Mouse (Mus musculus): Measurements from ENCODE around the gene Tyrobp. TPM values are rescaled to one million over a fixed set of nuclear protein-coding genes. Genes with fewer than 3 reads are reported as not detected.

The Tyrobp gene
- polyA plus RNA-seq, 1 experiment from 2014 or later, result 8.6 TPM

DNA sequence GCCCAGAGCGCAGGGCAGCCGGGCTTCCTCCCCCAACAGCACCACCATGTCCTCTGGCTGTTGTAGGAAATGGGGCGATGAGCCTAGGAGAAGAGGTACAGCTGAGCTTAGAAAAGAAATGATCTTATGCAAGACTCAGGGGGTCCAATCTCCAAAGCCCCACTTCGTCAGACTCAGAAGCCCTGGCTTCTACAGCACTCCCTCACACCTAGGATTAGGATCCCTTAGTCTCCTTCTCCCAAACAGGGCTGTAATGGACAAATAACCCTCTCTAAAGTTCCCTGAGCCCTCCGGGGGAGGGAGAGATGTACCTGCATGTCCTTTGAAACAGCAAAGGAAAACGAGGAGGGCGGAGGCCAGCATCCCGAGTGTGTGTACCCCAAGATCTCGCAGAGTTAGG, 42.9 kb downstream of the Tyrobp start:
- Histone ChIP-seq H3K4me3 (no peak overlapping the region), H3K27ac (no peak overlapping the region), H3K36me3 (no peaks in the 10 kb centered on the region), H3K27me3 (ENCODE audit: low read depth, poor library complexity, severe bottlenecking) (peaks cover 100% of the 10 kb centered on the region), H3K4me1 (peaks cover 21% of the 10 kb centered on the region), H3K9me3 (replicated peaks) (no peaks in the 10 kb centered on the region)
- 0% methylated on average over 9 of the region's 9 CpGs for WGBS
- DNase-seq (ENCODE audit: low spot score), result no peak

DNA sequence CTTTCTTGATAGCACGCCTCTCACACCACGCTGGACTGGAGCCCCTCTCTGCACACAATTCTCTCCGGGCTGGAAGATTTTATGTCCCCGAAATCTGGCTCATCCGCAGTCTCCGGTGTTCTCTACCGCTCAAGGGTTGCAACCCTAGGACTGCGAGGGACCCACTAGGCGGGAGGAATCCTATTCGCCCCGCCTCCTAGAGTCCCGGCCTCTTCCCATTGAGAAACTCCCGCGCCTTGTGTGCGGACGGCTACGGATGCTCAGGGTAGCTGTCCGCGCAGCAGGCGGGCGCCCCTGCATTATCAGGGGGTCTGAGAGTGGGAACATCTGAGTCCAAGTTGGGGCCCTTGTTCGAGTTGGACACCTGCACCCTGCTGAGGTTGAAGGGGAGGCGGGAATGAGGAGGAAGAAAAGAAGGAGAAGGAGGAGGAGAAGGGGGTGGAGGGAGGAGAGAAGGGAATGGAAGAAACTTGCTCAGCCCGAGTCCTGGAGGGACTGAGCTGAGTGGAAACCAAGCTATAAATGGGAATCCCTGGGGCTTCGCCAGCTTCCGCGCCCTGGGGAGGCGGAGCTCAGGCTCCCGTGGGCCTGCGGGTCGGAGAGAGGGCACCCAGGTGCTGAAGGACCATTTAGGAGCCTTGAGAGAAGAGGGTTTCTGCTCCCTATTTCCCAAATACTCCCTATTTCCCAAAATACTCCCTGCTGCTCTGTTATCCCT, 43.5 kb downstream of the Tyrobp start:
- Histone ChIP-seq H3K4me1 (peaks cover 21% of the 10 kb centered on the region), H3K27ac (no peak overlapping the region), H3K36me3 (no peaks in the 10 kb centered on the region), H3K9me3 (replicated peaks) (no peaks in the 10 kb centered on the region), H3K4me3 (no peak overlapping the region; the same call in 1 of the 2 replicates), H3K27me3 (ENCODE audit: low read depth, poor library complexity, severe bottlenecking) (peaks cover 100% of the 10 kb centered on the region)
- under 1% methylated on average over 31 of the region's 31 CpGs for WGBS
- DNase-seq (ENCODE audit: low spot score), result no peak

DNA sequence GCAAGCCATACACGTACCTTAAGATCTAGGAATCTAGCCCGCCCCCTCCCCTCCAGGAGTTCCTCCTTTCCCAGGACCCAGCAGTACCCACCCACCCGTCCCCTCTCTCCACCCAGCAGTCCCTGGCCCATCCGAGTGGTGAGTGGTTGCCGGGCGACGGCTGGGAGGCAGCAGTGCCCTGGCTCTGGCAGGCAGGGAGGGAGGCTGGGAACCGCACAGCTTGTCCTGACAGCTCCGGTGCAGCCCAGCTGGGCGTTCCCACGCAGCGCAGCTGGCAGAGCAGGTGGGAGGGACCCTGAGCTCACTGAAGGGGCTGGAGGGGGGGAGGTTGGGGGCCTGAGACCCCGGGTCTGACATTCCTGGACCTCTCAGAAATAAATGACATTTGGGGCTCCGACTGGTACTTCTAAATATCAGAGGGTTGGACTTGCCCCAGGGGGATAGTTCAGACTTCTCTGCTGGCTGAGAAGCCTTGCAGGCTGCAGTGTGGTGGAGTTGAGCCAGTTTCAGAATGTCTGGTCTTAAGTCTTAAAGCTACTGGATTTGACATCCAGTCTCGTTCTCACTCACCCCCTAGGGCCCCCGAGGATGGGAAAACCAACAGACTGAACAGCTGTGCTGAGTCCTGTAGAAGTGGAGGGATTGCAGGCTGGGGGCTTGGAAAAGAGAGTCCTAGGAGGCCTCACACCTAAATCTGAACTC, 44.2 kb downstream of the Tyrobp start, which contains the start of the genes Kirrel2 and Nphs1:
Gene Kirrel2 (minus strand): TSS at position 62 of the 702 bp plus-strand sequence.
Gene Nphs1 (plus strand): TSS at position 687 of the 702 bp plus-strand sequence.
- Histone ChIP-seq H3K4me1 (peaks cover 21% of the 10 kb centered on the region), H3K36me3 (no peaks in the 10 kb centered on the region), H3K4me3 (no peak within 1 kb of the TSS; the same call in 1 of the 2 replicates), H3K27me3 (ENCODE audit: low read depth, poor library complexity, severe bottlenecking) (peaks cover 100% of the 10 kb centered on the region), H3K27ac (no peak within 1 kb of the TSS), H3K9me3 (replicated peaks) (no peaks in the 10 kb centered on the region)
- WGBS, result 4% methylated on average over 16 of the region's 16 CpGs
- DNase-seq (ENCODE audit: low spot score), result no peak

DNA sequence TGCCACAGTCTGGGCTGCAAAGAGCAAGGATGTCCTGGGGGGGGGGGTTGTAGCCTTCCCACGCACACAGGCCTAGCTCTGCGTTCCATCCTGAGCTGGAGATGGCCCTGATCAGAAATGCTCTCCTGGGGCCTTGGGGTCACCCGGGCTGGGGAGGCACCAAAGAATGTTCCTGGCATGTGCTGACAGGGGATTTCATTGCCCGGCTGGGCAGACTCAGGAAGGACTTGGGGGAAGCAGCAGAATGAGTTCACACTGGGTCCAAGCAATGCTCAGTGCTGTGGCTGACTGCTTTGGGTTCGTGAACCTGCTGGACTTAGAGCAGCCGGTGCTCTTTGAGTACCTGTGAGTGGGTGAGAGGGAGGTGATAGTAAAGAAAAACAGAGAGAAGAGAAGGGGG, 45.9 kb downstream of the Tyrobp start:
- DNase-seq (ENCODE audit: low spot score), result no peak
- Histone ChIP-seq H3K9me3 (replicated peaks) (no peaks in the 10 kb centered on the region), H3K4me3 (no peak overlapping the region), H3K27ac (no peak overlapping the region), H3K27me3 (ENCODE audit: low read depth, poor library complexity, severe bottlenecking) (peaks cover 100% of the 10 kb centered on the region), H3K36me3 (no peaks in the 10 kb centered on the region), H3K4me1 (peaks cover 13% of the 10 kb centered on the region)
- 43% methylated on average over 6 of the region's 6 CpGs for WGBS

DNA sequence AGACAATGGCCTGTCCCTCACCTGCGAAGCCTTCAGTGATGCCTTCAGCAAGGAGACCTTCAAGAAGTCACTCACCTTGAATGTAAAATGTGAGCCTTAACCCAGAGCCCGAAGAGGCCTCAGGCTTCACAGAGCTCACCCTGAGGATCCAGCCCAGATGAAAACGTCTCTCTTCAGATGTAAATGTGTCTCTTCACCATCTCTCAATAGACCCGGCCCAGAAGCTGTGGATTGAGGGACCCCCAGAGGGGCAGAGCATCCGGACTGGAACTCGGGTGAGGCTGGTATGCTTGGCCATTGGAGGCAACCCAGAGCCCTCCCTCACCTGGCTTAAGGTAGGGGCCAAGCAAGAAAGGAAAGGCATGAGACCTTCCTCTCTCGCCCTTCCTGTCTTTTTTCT, 50.0 kb downstream of the Tyrobp start:
- Histone ChIP-seq H3K9me3 (replicated peaks) (no peaks in the 10 kb centered on the region), H3K4me1 (peaks cover 13% of the 10 kb centered on the region), H3K27me3 (ENCODE audit: low read depth, poor library complexity, severe bottlenecking) (peaks cover 100% of the 10 kb centered on the region), H3K36me3 (no peaks in the 10 kb centered on the region), H3K27ac (no peak overlapping the region), H3K4me3 (no peak overlapping the region)
- DNase-seq (ENCODE audit: low spot score), result no peak
- 27% methylated on average over 7 of the region's 7 CpGs for WGBS

DNA sequence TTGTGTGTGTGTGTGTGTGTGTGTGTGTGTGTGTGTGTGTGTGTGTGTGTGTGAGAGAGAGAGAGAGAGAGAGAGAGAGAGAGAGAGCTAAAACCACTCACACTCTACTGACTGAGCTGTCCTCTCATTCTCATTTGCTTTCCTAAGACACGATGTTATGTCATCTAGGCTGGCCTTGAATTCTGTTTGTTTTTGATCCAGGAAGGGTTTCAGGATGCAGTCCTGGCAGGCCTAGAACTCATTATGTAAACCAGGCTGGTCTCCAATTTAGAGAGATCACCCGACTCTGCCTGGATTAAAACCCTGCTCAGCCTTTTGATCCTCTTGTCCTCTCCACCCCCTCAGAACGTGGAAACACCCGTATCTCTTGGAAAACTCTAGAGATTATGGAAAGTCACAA, 50.4 kb downstream of the Tyrobp start:
- Histone ChIP-seq H3K9me3 (replicated peaks) (no peaks in the 10 kb centered on the region), H3K27ac (no peak overlapping the region), H3K4me1 (peaks cover 13% of the 10 kb centered on the region), H3K36me3 (no peaks in the 10 kb centered on the region), H3K27me3 (ENCODE audit: low read depth, poor library complexity, severe bottlenecking) (peaks cover 100% of the 10 kb centered on the region), H3K4me3 (no peak overlapping the region)
- DNase-seq (ENCODE audit: low spot score), result no peak
- 26% methylated on average over 4 of the region's 4 CpGs for WGBS

DNA sequence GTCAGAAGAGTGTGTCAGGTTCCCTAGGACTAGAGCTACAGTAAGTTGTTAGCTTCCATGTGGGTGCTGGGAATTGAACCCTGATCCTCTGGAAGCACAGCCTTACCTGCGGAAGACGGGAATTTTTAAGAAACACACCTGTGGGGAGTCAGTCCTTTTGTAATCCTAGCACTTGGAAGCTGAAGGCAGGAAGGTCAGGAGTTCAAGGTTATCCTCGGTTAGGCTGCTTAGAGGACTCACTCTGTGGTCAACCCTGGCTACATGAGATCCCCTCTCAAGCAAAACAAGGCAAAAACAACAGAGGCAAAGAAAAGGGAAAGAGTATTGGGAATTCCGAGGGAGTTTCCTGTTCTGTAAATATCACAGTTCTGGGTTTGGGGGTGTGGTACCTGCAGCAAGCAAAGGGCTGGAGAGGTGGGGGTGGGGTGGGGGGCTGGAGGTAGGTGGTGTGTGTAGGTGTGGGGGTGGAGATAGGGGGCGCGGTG, 51.3 kb downstream of the Tyrobp start:
- WGBS, result 16% methylated on average over 6 of the region's 6 CpGs
- peaks cover 96% of the 10 kb centered on the region for H3K27me3 ChIP-seq (ENCODE audit: low read depth, poor library complexity, severe bottlenecking)
- H3K4me1 ChIP-seq, result peaks cover 13% of the 10 kb centered on the region
- H3K4me3 ChIP-seq, result no peak overlapping the region
- no peak overlapping the region for H3K27ac ChIP-seq
- no peak for DNase-seq (ENCODE audit: low spot score)
- H3K36me3 ChIP-seq, result no peaks in the 10 kb centered on the region
- no peaks in the 10 kb centered on the region for H3K9me3 ChIP-seq (replicated peaks)

Other genes starting within 250 kb of the Tyrobp start
- gene Zfp146, start 244.0 kb upstream of the Tyrobp start, polyA plus RNA-seq (2016; fragmentation: Nextera tagmentation; extraction: Ambion mirVana), result 14.8 and 19.6 TPM in 2 replicates
- 1.4 and 1.8 TPM in 2 replicates for gene Cox7a1, start 229.6 kb upstream of the Tyrobp start, polyA plus RNA-seq (2016; fragmentation: Nextera tagmentation; extraction: Ambion mirVana)
- 57.6 and 66.5 TPM in 2 replicates for gene Capns1, start 214.9 kb upstream of the Tyrobp start, polyA plus RNA-seq (2016; fragmentation: Nextera tagmentation; extraction: Ambion mirVana)
- 170 and 175 TPM in 2 replicates for gene Polr2i, start 181.8 kb upstream of the Tyrobp start, polyA plus RNA-seq (2016; fragmentation: Nextera tagmentation; extraction: Ambion mirVana)
- gene Tbcb, start 181.5 kb upstream of the Tyrobp start, polyA plus RNA-seq (2016; fragmentation: Nextera tagmentation; extraction: Ambion mirVana), result 261 and 262 TPM in 2 replicates
- gene Ovol3, start 178.0 kb upstream of the Tyrobp start, polyA plus RNA-seq (2016; fragmentation: Nextera tagmentation; extraction: Ambion mirVana), result not detected in 2 replicates
- gene Thap8, start 133.7 kb upstream of the Tyrobp start, polyA plus RNA-seq (2016; fragmentation: Nextera tagmentation; extraction: Ambion mirVana), result 0.15 and 0.25 TPM in 2 replicates
- 15.1 and 15.5 TPM in 2 replicates for gene Wdr62, start 133.3 kb upstream of the Tyrobp start, polyA plus RNA-seq (2016; fragmentation: Nextera tagmentation; extraction: Ambion mirVana)
- gene Clip3, start 122.0 kb upstream of the Tyrobp start, polyA plus RNA-seq (2016; fragmentation: Nextera tagmentation; extraction: Ambion mirVana), result 37.8 and 51.7 TPM in 2 replicates
- 93.3 and 107 TPM in 2 replicates for gene Alkbh6, start 105.0 kb upstream of the Tyrobp start, polyA plus RNA-seq (2016; fragmentation: Nextera tagmentation; extraction: Ambion mirVana)
- 52.9 and 92.3 TPM in 2 replicates for gene Syne4, start 99.0 kb upstream of the Tyrobp start, polyA plus RNA-seq (2016; fragmentation: Nextera tagmentation; extraction: Ambion mirVana)
- 2.1 and 4.2 TPM in 2 replicates for gene E130208F15Rik, start 92.0 kb upstream of the Tyrobp start, polyA plus RNA-seq (2016; fragmentation: Nextera tagmentation; extraction: Ambion mirVana)
- gene Sdhaf1, start 89.9 kb upstream of the Tyrobp start, polyA plus RNA-seq (2016; fragmentation: Nextera tagmentation; extraction: Ambion mirVana), result 18.3 and 18.4 TPM in 2 replicates
- 4.0 and 4.2 TPM in 2 replicates for gene Lrfn3, start 51.0 kb upstream of the Tyrobp start, polyA plus RNA-seq (2016; fragmentation: Nextera tagmentation; extraction: Ambion mirVana)
- not detected in 2 replicates for gene Hcst, start 6.1 kb downstream of the Tyrobp start, polyA plus RNA-seq (2016; fragmentation: Nextera tagmentation; extraction: Ambion mirVana)
- 0.55 and 1.2 TPM in 2 replicates for gene Nfkbid, start 8.0 kb downstream of the Tyrobp start, polyA plus RNA-seq (2016; fragmentation: Nextera tagmentation; extraction: Ambion mirVana)
- 8.4 and 13.4 TPM in 2 replicates for gene Aplp1, start 31.8 kb downstream of the Tyrobp start, polyA plus RNA-seq (2016; fragmentation: Nextera tagmentation; extraction: Ambion mirVana)
- not detected in 2 replicates for gene Kirrel2, start 43.9 kb downstream of the Tyrobp start, polyA plus RNA-seq (2016; fragmentation: Nextera tagmentation; extraction: Ambion mirVana)
- gene Nphs1, start 44.6 kb downstream of the Tyrobp start, polyA plus RNA-seq (2016; fragmentation: Nextera tagmentation; extraction: Ambion mirVana), result not detected in 2 replicates
- gene Prodh2, start 79.9 kb downstream of the Tyrobp start, polyA plus RNA-seq (2016; fragmentation: Nextera tagmentation; extraction: Ambion mirVana), result not detected in 2 replicates
- 14.0 and 17.1 TPM in 2 replicates for gene Arhgap33, start 121.3 kb downstream of the Tyrobp start, polyA plus RNA-seq (2016; fragmentation: Nextera tagmentation; extraction: Ambion mirVana)
- 4.7 and 7.0 TPM in 2 replicates for gene Hspb6, start 138.4 kb downstream of the Tyrobp start, polyA plus RNA-seq (2016; fragmentation: Nextera tagmentation; extraction: Ambion mirVana)
- gene Proser3, start 138.5 kb downstream of the Tyrobp start, polyA plus RNA-seq (2016; fragmentation: Nextera tagmentation; extraction: Ambion mirVana), result 17.8 and 21.6 TPM in 2 replicates
- gene Lin37, start 146.1 kb downstream of the Tyrobp start, polyA plus RNA-seq (2016; fragmentation: Nextera tagmentation; extraction: Ambion mirVana), result 42.5 and 45.6 TPM in 2 replicates
- 92.5 and 100 TPM in 2 replicates for gene U2af1l4, start 149.5 kb downstream of the Tyrobp start, polyA plus RNA-seq (2016; fragmentation: Nextera tagmentation; extraction: Ambion mirVana)
- 13.4 and 15.3 TPM in 2 replicates for gene Gm49396, start 149.6 kb downstream of the Tyrobp start, polyA plus RNA-seq (2016; fragmentation: Nextera tagmentation; extraction: Ambion mirVana)
- gene Psenen, start 149.9 kb downstream of the Tyrobp start, polyA plus RNA-seq (2016; fragmentation: Nextera tagmentation; extraction: Ambion mirVana), result 120 and 121 TPM in 2 replicates
- 5.7 and 6.5 TPM in 2 replicates for gene Igflr1, start 151.7 kb downstream of the Tyrobp start, polyA plus RNA-seq (2016; fragmentation: Nextera tagmentation; extraction: Ambion mirVana)
- gene Kmt2b, start 175.0 kb downstream of the Tyrobp start, polyA plus RNA-seq (2016; fragmentation: Nextera tagmentation; extraction: Ambion mirVana), result 10.2 and 10.6 TPM in 2 replicates
- 0.15 and 0.45 TPM in 2 replicates for gene Zbtb32, start 185.1 kb downstream of the Tyrobp start, polyA plus RNA-seq (2016; fragmentation: Nextera tagmentation; extraction: Ambion mirVana)
- gene Upk1a, start 199.1 kb downstream of the Tyrobp start, polyA plus RNA-seq (2016; fragmentation: Nextera tagmentation; extraction: Ambion mirVana), result 7.9 and 8.2 TPM in 2 replicates
- gene Cox6b1, start 212.4 kb downstream of the Tyrobp start, polyA plus RNA-seq (2016; fragmentation: Nextera tagmentation; extraction: Ambion mirVana), result 776 and 820 TPM in 2 replicates
- gene Etv2, start 222.1 kb downstream of the Tyrobp start, polyA plus RNA-seq (2016; fragmentation: Nextera tagmentation; extraction: Ambion mirVana), result 1.3 and 2.5 TPM in 2 replicates
- 150 and 151 TPM in 2 replicates for gene Rbm42, start 236.6 kb downstream of the Tyrobp start, polyA plus RNA-seq (2016; fragmentation: Nextera tagmentation; extraction: Ambion mirVana)

All from limb, embryonic 10.5 days (tissue).